Mouse (Mus musculus) lung, embryonic 14.5 days (tissue): ENCODE measurements around the gene Wrap53. TPM values are rescaled to one million over a fixed set of nuclear protein-coding genes. Genes with fewer than 3 reads are reported as not detected.
"Not testable (repeated sequence)": the region's sequence is repeated elsewhere in the genome, so short reads cannot be mapped to it uniquely, and the experiment has no call there.

Source experiments
- ATAC-seq: fragments of 200-750 bp; cut with Nextera tagmentation; 2 replicates; pipeline ENCODE4 v1.8.0; 2017; ENCODE audit warnings: mild to moderate bottlenecking, moderate TSS enrichment, moderate library complexity; ENCODE audit not compliant: insufficient read depth
- DNase-seq: peaks from one replicate; pipeline ENCODE4 v3.0.0-alpha.2; 2015
- H3K27ac ChIP-seq: fragments of 300-500 bp; sonication (generic); 2 replicates; pipeline ENCODE4 v1.5.1; 2014; ENCODE audit warnings: low read depth, mild to moderate bottlenecking, moderate library complexity
- H3K27me3 ChIP-seq: fragments of 300-500 bp; sonication (generic); 2 replicates; pipeline ENCODE4 v1.6.1; 2014; ENCODE audit warnings: low read length, control low read depth; ENCODE audit not compliant: insufficient read depth
- H3K36me3 ChIP-seq: fragments of 300-500 bp; sonication (generic); 2 replicates; pipeline ENCODE4 v1.6.1; 2014; ENCODE audit warnings: control low read depth; ENCODE audit not compliant: insufficient read depth
- H3K4me1 ChIP-seq: fragments of 300-500 bp; sonication (generic); 2 replicates; pipeline ENCODE4 v1.6.1; 2014; ENCODE audit warnings: antibody characterized with exemption, control low read depth; ENCODE audit not compliant: insufficient read depth
- H3K4me2 ChIP-seq: fragments of 300-500 bp; sonication (generic); 2 replicates; pipeline ENCODE4 v1.6.1; 2014; ENCODE audit warnings: mild to moderate bottlenecking
- H3K4me3 ChIP-seq: fragments of 300-500 bp; sonication (generic); 2 replicates; pipeline ENCODE4 v1.5.1; 2014; ENCODE audit warnings: low read depth, low read length
- H3K9ac ChIP-seq: fragments of 300-500 bp; sonication (generic); 2 replicates; pipeline ENCODE4 v1.6.1; 2014
- H3K9me3 ChIP-seq: fragments of 300-500 bp; sonication (generic); 2 replicates; pipeline ENCODE4 v1.6.1; 2016; ENCODE audit warnings: low read depth, low read length, control low read depth
- CTCF ChIP-seq: IDR thresholded peaks from 2 replicates; pipeline ENCODE4 v1.5.1; 2016; ENCODE audit warnings: antibody characterized with exemption, low read depth
- WGBS: fragments of 180-500 bp; shearing (Covaris S2); extraction: QIAGEN DNeasy Blood & Tissue Kit; methylation state at CpG from one replicate; pipeline ENCODE4 v1.1.7; 2014; 5-methylcytosine and 5-hydroxymethylcytosine counted together
- polyA plus RNA-seq: library from polyadenylated mRNA; unstranded; fragments of >200 nt; fragmentation: Nextera tagmentation; extraction: Ambion mirVana; gene quantifications from 2 replicates; pipeline ENCODE4 v1.2.1, GENCODE M21; 2014

The Wrap53 gene
- polyA plus RNA-seq, 1 experiment from 2014 or later, result 33.6 TPM

- ATAC-seq (no peak), DNase-seq (peak; percentile 9)
- Histone ChIP-seq H3K4me3 (no peak overlapping the region), H3K9ac (no peak overlapping the region), H3K27ac (no peak overlapping the region), H3K9me3 (no peaks in the 10 kb centered on the region), H3K4me2 (no peak overlapping the region), H3K36me3 (no peaks in the 10 kb centered on the region), H3K27me3 (no peaks in the 10 kb centered on the region), H3K4me1 (no peaks in the 10 kb centered on the region)
- 73% methylated on average over 7 of the region's 7 CpGs for WGBS
- 0 out of 2 replicates have a peak, but pooled peaks have one; percentile 9 for TF ChIP-seq CTCF
Measured at GRCm38 (mm10) chr11:69532480-69533150, 47.4 kb downstream of the Wrap53 start.

- not testable (repeated sequence) for H3K27me3 ChIP-seq, H3K36me3 ChIP-seq, H3K27ac ChIP-seq, H3K4me2 ChIP-seq, H3K4me3 ChIP-seq, DNase-seq, H3K9me3 ChIP-seq, ATAC-seq, H3K4me1 ChIP-seq, H3K9ac ChIP-seq
- TF ChIP-seq CTCF, result 0 out of 2 replicates have a peak, but pooled peaks have one; percentile 5
- WGBS, result 87% methylated on average over 6 of the region's 6 CpGs
Measured at GRCm38 (mm10) chr11:69530755-69531154, 49.3 kb downstream of the Wrap53 start.

GRCm38 (mm10) chr11:69530281-69530680, 49.8 kb downstream of the Wrap53 start:
- not testable (repeated sequence) for ATAC-seq, DNase-seq, H3K4me2 ChIP-seq, H3K36me3 ChIP-seq, H3K9ac ChIP-seq, H3K27me3 ChIP-seq, H3K27ac ChIP-seq, H3K9me3 ChIP-seq, H3K4me3 ChIP-seq, H3K4me1 ChIP-seq
- 84% methylated on average over 3 of the region's 3 CpGs for WGBS

- Histone ChIP-seq H3K9me3 (no peaks in the 10 kb centered on the region), H3K9ac (no peak overlapping the region), H3K27ac (no peak overlapping the region), H3K4me3 (no peak overlapping the region), H3K36me3 (no peaks in the 10 kb centered on the region), H3K4me2 (no peak overlapping the region), H3K4me1 (no peaks in the 10 kb centered on the region), H3K27me3 (no peaks in the 10 kb centered on the region)
- no peak for DNase-seq
- no peak for TF ChIP-seq CTCF
- no peak for ATAC-seq
- 82% methylated on average over 4 of the region's 4 CpGs for WGBS
Measured at GRCm38 (mm10) chr11:69528031-69528390, 52.0 kb downstream of the Wrap53 start.

- no peak for TF ChIP-seq CTCF
- Histone ChIP-seq H3K4me1 (no peaks in the 10 kb centered on the region), H3K4me3 (peak overlapping the region; percentile 16), H3K9me3 (no peaks in the 10 kb centered on the region), H3K36me3 (no peaks in the 10 kb centered on the region), H3K27ac (no peak overlapping the region), H3K9ac (peak overlapping the region; percentile 30), H3K27me3 (no peaks in the 10 kb centered on the region), H3K4me2 (peak overlapping the region; percentile 54)
- ATAC-seq, result no peak
- peak; percentile 60 for DNase-seq
- WGBS, result 13% methylated on average over 30 of the region's 30 CpGs
Measured at GRCm38 (mm10) chr11:69527098-69528030, 52.7 kb downstream of the Wrap53 start.

- no peak for DNase-seq
- no peak overlapping the region for H3K27ac ChIP-seq
- no peak for ATAC-seq
- no peaks in the 10 kb centered on the region for H3K27me3 ChIP-seq
- H3K36me3 ChIP-seq, result no peaks in the 10 kb centered on the region
- H3K9me3 ChIP-seq, result no peaks in the 10 kb centered on the region
- H3K4me1 ChIP-seq, result no peaks in the 10 kb centered on the region
- TF ChIP-seq CTCF, result no peak
- H3K4me2 ChIP-seq, result peak overlapping the region; percentile 54
- no peak overlapping the region for H3K4me3 ChIP-seq
- H3K9ac ChIP-seq, result peak overlapping the region; percentile 30
- WGBS, result 50% methylated on average over 4 of the region's 4 CpGs
Measured at GRCm38 (mm10) chr11:69526631-69527030, 53.4 kb downstream of the Wrap53 start.

- Histone ChIP-seq H3K27me3 (no peaks in the 10 kb centered on the region), H3K4me3 (no peak overlapping the region), H3K9ac (no peak overlapping the region), H3K4me2 (no peak overlapping the region), H3K4me1 (no peaks in the 10 kb centered on the region), H3K27ac (no peak overlapping the region), H3K9me3 (no peaks in the 10 kb centered on the region), H3K36me3 (no peaks in the 10 kb centered on the region)
- no peak for DNase-seq
- 77% methylated on average over 9 of the region's 9 CpGs for WGBS
- no peak for ATAC-seq
- no peak for TF ChIP-seq CTCF
Measured at GRCm38 (mm10) chr11:69525661-69526060, 54.4 kb downstream of the Wrap53 start.
